Mouse (Mus musculus) heart, adult 2 months (tissue): Measurements from ENCODE around the gene Psmd12. TPM values are rescaled to one million over a fixed set of nuclear protein-coding genes. Genes with fewer than 3 reads are reported as not detected.
A peak's percentile ranks its signal among the peaks of the same experiment; 100 is the strongest.

Experiments
- DNase-seq, 2 experiments: peaks; one replicate each; pipeline ENCODE4 v3.0.0; 2021
- H3K27ac ChIP-seq: fragments of 200-600 bp; 2 replicates; pipeline ENCODE4 v1.8.1; 2022
- H3K27me3 ChIP-seq: fragments of 200-500 bp; 2 replicates; pipeline ENCODE4 v1.6.1; 2012; ENCODE audit warnings: mild to moderate bottlenecking, low read length, inconsistent platforms, mixed read lengths; ENCODE audit not compliant: control insufficient read depth, insufficient read depth
- H3K36me3 ChIP-seq: fragments of 200-500 bp; 2 replicates; pipeline ENCODE4 v1.6.1; 2012; ENCODE audit warnings: low read length, inconsistent platforms; ENCODE audit not compliant: control insufficient read depth, insufficient read depth
- H3K4me1 ChIP-seq: fragments of 200-500 bp; 2 replicates; pipeline ENCODE4 v1.6.1; 2011; ENCODE audit warnings: low read length; ENCODE audit not compliant: control insufficient read depth, insufficient read depth
- H3K4me3 ChIP-seq: fragments of 200-600 bp; 2 replicates; pipeline ENCODE4 v1.8.1; 2022
- H3K79me2 ChIP-seq: fragments of 200-500 bp; replicated peaks from 2 replicates; pipeline ENCODE4 v1.6.1; 2012; ENCODE audit warnings: mild to moderate bottlenecking, inconsistent platforms, low read length, moderate library complexity, mixed read lengths; ENCODE audit not compliant: control insufficient read depth, insufficient read depth
- H3K9ac ChIP-seq: fragments of 200-500 bp; 2 replicates; pipeline ENCODE4 v1.6.1; 2012; ENCODE audit warnings: low read depth, mild to moderate bottlenecking, control low read depth, inconsistent platforms, low read length, mixed read lengths
- CTCF ChIP-seq: fragments of 200-600 bp; IDR thresholded peaks from 2 replicates; pipeline ENCODE4 v1.8.1; 2022; ENCODE audit warnings: antibody characterized with exemption, mild to moderate bottlenecking, moderate library complexity
- EP300 ChIP-seq: fragments of 200-500 bp; IDR thresholded peaks from 2 replicates; pipeline ENCODE4 v1.6.1; 2011; ENCODE audit warnings: low read depth, low read length, control low read depth; ENCODE audit not compliant: insufficient read depth
- POLR2A ChIP-seq: fragments of 200-500 bp; IDR thresholded peaks from 2 replicates; pipeline ENCODE4 v1.6.1; 2011; ENCODE audit warnings: mild to moderate bottlenecking, low read depth, low read length, control low read depth; ENCODE audit not compliant: insufficient read depth
- WGBS: fragments of 180-500 bp; shearing (Covaris S2); methylation state at CpG from one replicate; pipeline ENCODE4 v1.1.7; 2018; 5-methylcytosine and 5-hydroxymethylcytosine counted together
- intact Hi-C: fragments of 180-260 bp; cut with DNase I; formaldehyde crosslinking; loops from one replicate; pipeline ENCODE4 v1.15.1; 2025
- polyA plus RNA-seq: library from polyadenylated mRNA; depleted of rRNA; stranded (reverse); fragments of >200 nt; gene quantifications from 2 replicates; pipeline ENCODE4 v1.2.3, GENCODE M21; 2012; rRNA removed
- total RNA-seq, 2 experiments: library from RNA; stranded (reverse); gene quantifications; 2 replicates each; pipeline ENCODE4 v1.2.3; 2021

Psmd12 gene
- total and polyA plus RNA-seq, 3 experiments, result 22.6 to 92.2 (median 78.3) TPM

- no peak overlapping the region for H3K27ac ChIP-seq
- 62% methylated on average over 1 of the region's 1 CpGs for WGBS
- H3K9ac ChIP-seq, result no peak overlapping the region
- intact Hi-C loops, result no loop called here
- TF ChIP-seq POLR2A (no peak), CTCF (no peak), EP300 (no peak)
- DNase-seq, result no peak
- no peaks in the 10 kb centered on the region for H3K4me1 ChIP-seq
- H3K36me3 ChIP-seq, result no peaks in the 10 kb centered on the region
- H3K4me3 ChIP-seq, result no peak overlapping the region
- no peaks in the 10 kb centered on the region for H3K27me3 ChIP-seq
- no peaks in the 10 kb centered on the region for H3K79me2 ChIP-seq
Measured at GRCm38 (mm10) chr11:107540339-107540738, 61.1 kb downstream of the Psmd12 start.

- WGBS, result 55% methylated on average over 13 of the region's 13 CpGs
- TF ChIP-seq POLR2A (no peak), EP300 (no peak), CTCF (no peak)
- Histone ChIP-seq H3K27ac (no peak overlapping the region), H3K4me1 (peaks cover 1% of the 10 kb centered on the region), H3K79me2 (no peaks in the 10 kb centered on the region; the same call in 1 of the 2 replicates), H3K27me3 (no peaks in the 10 kb centered on the region), H3K4me3 (no peak overlapping the region), H3K36me3 (peaks cover 5% of the 10 kb centered on the region), H3K9ac (no peak overlapping the region)
- DNase-seq, result no peak
- intact Hi-C loops, result no loop called here
Measured at GRCm38 (mm10) chr11:107545747-107546476, 66.6 kb downstream of the Psmd12 start.

GRCm38 (mm10) chr11:107546667-107547301 is 67.5 kb downstream of the Psmd12 start:
- no peaks in the 10 kb centered on the region; the same call in 1 of the 2 replicates for H3K79me2 ChIP-seq
- H3K27me3 ChIP-seq, result no peaks in the 10 kb centered on the region
- WGBS, result under 1% methylated on average over 36 of the region's 37 CpGs
- H3K9ac ChIP-seq, result peak overlapping the region; percentile 65
- H3K4me3 ChIP-seq, result peak overlapping the region; percentile 96
- TF ChIP-seq CTCF (no peak), POLR2A (no peak), EP300 (no peak)
- intact Hi-C loops, result no loop called here
- H3K4me1 ChIP-seq, result peaks cover 1% of the 10 kb centered on the region
- peaks cover 11% of the 10 kb centered on the region for H3K36me3 ChIP-seq
- peak overlapping the region; percentile 38; the same call in 1 of the 2 replicates for H3K27ac ChIP-seq
- DNase-seq, result peak; percentile 30 to 34

- under 1% methylated on average over 70 of the region's 70 CpGs for WGBS
- intact Hi-C loops, result no loop called here
- TF ChIP-seq EP300 (no peak), POLR2A (peak; percentile 55; the same call in 1 of the 2 replicates), CTCF (0 out of 2 replicates have a peak, but pooled peaks have one; percentile 9)
Measured at GRCm38 (mm10) chr11:107547351-107548203, 68.3 kb downstream of the Psmd12 start, which contains the start of gene Helz. Gene Helz (plus strand): TSS chr11:107547930.

GRCm38 (mm10) chr11:107548204-107548975 is 69.1 kb downstream of the Psmd12 start:
- Histone ChIP-seq H3K4me1 (peaks cover 1% of the 10 kb centered on the region), H3K9ac (peak overlapping the region; percentile 95), H3K27me3 (no peaks in the 10 kb centered on the region), H3K27ac (peak overlapping the region; percentile 87), H3K4me3 (peak overlapping the region; percentile 96), H3K36me3 (peaks cover 11% of the 10 kb centered on the region), H3K79me2 (no peaks in the 10 kb centered on the region; the same call in none of the 2 replicates)
- WGBS, result 3% methylated on average over 37 of the region's 39 CpGs
- TF ChIP-seq EP300 (no peak), CTCF (no peak)
- intact Hi-C loops, result no loop called here
- DNase-seq, result peak in 1 of 2 experiments; percentile 19

More at GRCm38 (mm10) chr11:107547351-107548203, 68.3 kb downstream of the Psmd12 start, which contains the start of gene Helz:
- H3K27me3 ChIP-seq, result no peaks in the 10 kb centered on the region
- H3K27ac ChIP-seq, result peak within 1 kb of the TSS; percentile 87
- peak within 1 kb of the TSS; percentile 95 for H3K9ac ChIP-seq
- peak within 1 kb of the TSS; percentile 96 for H3K4me3 ChIP-seq
- H3K79me2 ChIP-seq, result no peaks in the 10 kb centered on the region; the same call in 1 of the 2 replicates
- peaks cover 1% of the 10 kb centered on the region for H3K4me1 ChIP-seq
- DNase-seq, result peak; percentile 81 to 83
- H3K36me3 ChIP-seq, result peaks cover 11% of the 10 kb centered on the region

Other genes starting within 250 kb of the Psmd12 start
- gene Pitpnc1, start 8.8 kb upstream of the Psmd12 start, total RNA-seq, result 10 to 100 TPM; 66.4 to 68.1 TPM
- gene Pitpnc1, start 8.8 kb upstream of the Psmd12 start, polyA plus RNA-seq, result 22.7 and 39.4 TPM in 2 replicates
- 10 to 100 TPM; 26.2 to 26.4 TPM for gene Helz, start 68.4 kb downstream of the Psmd12 start, total RNA-seq
- gene Helz, start 68.4 kb downstream of the Psmd12 start, polyA plus RNA-seq, result 9.0 and 10.8 TPM in 2 replicates
- gene Cacng1, start 237.0 kb downstream of the Psmd12 start, total RNA-seq, result not detected
- gene Cacng1, start 237.0 kb downstream of the Psmd12 start, polyA plus RNA-seq, result 0.08 and 0.18 TPM in 2 replicates